ENCODE assay signal across 9 mouse cellular contexts in genomic region chr2:152436405-152436901, GRCm38 (mm10). TPM values are rescaled to one million over a fixed set of nuclear protein-coding genes. Genes with fewer than 3 reads are reported as not detected.
DNase-seq lines count a peak whose midpoint lies in the region; ATAC-seq and TF ChIP-seq lines count a peak whose summit lies in the region.
"Had no signal": no experiment of that assay in that cellular context is flagged by ENCODE, and none has a peak within 500 bp of the region (broad histone marks: within the 10 kb centered on the region; RNA-seq: fewer than 3 reads in every experiment).

No protein-coding gene starts in this region.

- no peak overlapping the region for H3K4me3 ChIP-seq in lung, embryonic 14.5 days (ENCODE audit: low read depth, low read length)
- H3K4me3 ChIP-seq in neural tube, embryonic 15.5 days (replicated peaks): no peak overlapping the region

- H3K36me3 ChIP-seq in lung, embryonic 14.5 days (ENCODE audit: insufficient read depth): no peaks in the 10 kb centered on the region
- no peaks in the 10 kb centered on the region for H3K36me3 ChIP-seq in neural tube, embryonic 15.5 days
- H3K36me3 ChIP-seq: limb, embryonic 15.5 days had no signal

- no peak overlapping the region for H3K9ac ChIP-seq in lung, embryonic 14.5 days
- no peak overlapping the region for H3K9ac ChIP-seq in neural tube, embryonic 15.5 days (replicated peaks)
- H3K9ac ChIP-seq: limb, embryonic 15.5 days had no signal

- no peak overlapping the region for H3K4me2 ChIP-seq in lung, embryonic 14.5 days
- H3K4me2 ChIP-seq in neural tube, embryonic 15.5 days: no peak overlapping the region

- 76% methylated on average over 7 of the region's 7 CpGs for WGBS in lung, embryonic 14.5 days
- 59% methylated on average over 7 of the region's 7 CpGs for WGBS in neural tube, embryonic 15.5 days

- no peaks in the 10 kb centered on the region for H3K9me3 ChIP-seq in lung, embryonic 14.5 days (ENCODE audit: low read depth, low read length)
- H3K9me3 ChIP-seq in neural tube, embryonic 15.5 days (replicated peaks): no peaks in the 10 kb centered on the region
- H3K9me3 ChIP-seq: limb, embryonic 15.5 days had no signal

- ATAC-seq in lung, embryonic 14.5 days (ENCODE audit: insufficient read depth): no peak
- 0 out of 2 replicates have a peak, but pooled peaks have one; percentile 13 for ATAC-seq in neural tube, embryonic 15.5 days (ENCODE audit: low FRiP score)

- no peak for TF ChIP-seq CTCF in lung, embryonic 14.5 days (IDR thresholded peaks at IDR 0.05; ENCODE audit: low read depth)

- no peaks in the 10 kb centered on the region for H3K27me3 ChIP-seq in lung, embryonic 14.5 days (ENCODE audit: insufficient read depth, low read length)
- H3K27me3 ChIP-seq in neural tube, embryonic 15.5 days (replicated peaks): no peaks in the 10 kb centered on the region; the same call in 1 of the 2 replicates
- H3K27me3 ChIP-seq: limb, embryonic 15.5 days had no signal

- no peaks in the 10 kb centered on the region for H3K4me1 ChIP-seq in lung, embryonic 14.5 days (ENCODE audit: insufficient read depth)
- H3K4me1 ChIP-seq in neural tube, embryonic 15.5 days: peaks cover 5% of the 10 kb centered on the region; the same call in 1 of the 2 replicates

- no peak for DNase-seq in lung, embryonic 14.5 days
- DNase-seq in lung, postnatal 14 days: no peak
- DNase-seq in heart, adult 9 months (ENCODE audit: low spot score in 2 of 2): peak; percentile 40 to 59
- peak; percentile 58 for DNase-seq in kidney, adult 11 months
- no peak for DNase-seq in thymus, postnatal 4 days
- DNase-seq in urinary bladder, postnatal 36 days (ENCODE audit: low spot score in 2 of 2): no peak
- DNase-seq: lung, postnatal 4 days had no signal

- peak overlapping the region; percentile 27; the same call in 1 of the 2 replicates for H3K27ac ChIP-seq in lung, embryonic 14.5 days (ENCODE audit: low read depth)
- H3K27ac ChIP-seq in neural tube, embryonic 15.5 days (replicated peaks): 0 out of 2 replicates have a peak overlapping the region, but pooled peaks have one; percentile 3
- H3K27ac ChIP-seq: limb, embryonic 15.5 days had no signal

RNA-seq across cellular contexts. Expression of gene 6820408C15Rik, which starts 21.1 kb away (rescaled TPM):
- polyA plus RNA-seq in lung, embryonic 14.5 days (2014; fragmentation: Nextera tagmentation; extraction: Ambion mirVana): 0.53 and 1.3 TPM in 2 replicates
- polyA plus RNA-seq in neural tube, embryonic 15.5 days (2015; fragmentation: Nextera tagmentation; extraction: Ambion mirVana): 1.2 and 1.5 TPM in 2 replicates
- polyA plus RNA-seq: limb, embryonic 15.5 days had no signal

RNA-seq across cellular contexts. Expression of gene Zcchc3, which starts 21.6 kb away (rescaled TPM):
- polyA plus RNA-seq in lung, embryonic 14.5 days (2014; fragmentation: Nextera tagmentation; extraction: Ambion mirVana): 38.6 and 42.3 TPM in 2 replicates
- 17.5 and 18.7 TPM in 2 replicates for polyA plus RNA-seq in neural tube, embryonic 15.5 days (2015; fragmentation: Nextera tagmentation; extraction: Ambion mirVana)

RNA-seq across cellular contexts. Expression of gene Defb23, which starts 28.0 kb away (rescaled TPM):
- polyA plus RNA-seq in lung, embryonic 14.5 days (2014; fragmentation: Nextera tagmentation; extraction: Ambion mirVana): not detected in 2 replicates
- not detected in 2 replicates for polyA plus RNA-seq in neural tube, embryonic 15.5 days (2015; fragmentation: Nextera tagmentation; extraction: Ambion mirVana)
- polyA plus RNA-seq: limb, embryonic 15.5 days had no signal

RNA-seq across cellular contexts. Expression of gene Sox12, which starts 38.6 kb away (rescaled TPM):
- polyA plus RNA-seq in lung, embryonic 14.5 days (2014; fragmentation: Nextera tagmentation; extraction: Ambion mirVana): 17.2 and 19.4 TPM in 2 replicates
- 10.1 and 12.1 TPM in 2 replicates for polyA plus RNA-seq in neural tube, embryonic 15.5 days (2015; fragmentation: Nextera tagmentation; extraction: Ambion mirVana)

RNA-seq across cellular contexts. Expression of gene Defb20, which starts 40.4 kb away (rescaled TPM):
- not detected in 2 replicates for polyA plus RNA-seq in lung, embryonic 14.5 days (2014; fragmentation: Nextera tagmentation; extraction: Ambion mirVana)
- polyA plus RNA-seq in neural tube, embryonic 15.5 days (2015; fragmentation: Nextera tagmentation; extraction: Ambion mirVana): not detected in 2 replicates
- polyA plus RNA-seq: limb, embryonic 15.5 days had no signal

Comparison
In these comparisons a context has a peak if more than half of its experiments do, and no peak if none do; other contexts are left out.
1. DNase-seq: peak in heart, adult 9 months (2 of 2) and kidney, adult 11 months (single experiment); none in lung, embryonic 14.5 days (single experiment), lung, postnatal 14 days (single experiment), thymus, postnatal 4 days (single experiment) and urinary bladder, postnatal 36 days (0 of 2).